Mouse (Mus musculus) liver, embryonic 13.5 days (tissue): ENCODE results near the gene Otud5. TPM values are rescaled to one million over a fixed set of nuclear protein-coding genes. Genes with fewer than 3 reads are reported as not detected.
A peak's percentile ranks its signal among the peaks of the same experiment; 100 is the strongest.
"Not testable (repeated sequence)": the region's sequence is repeated elsewhere in the genome, so short reads cannot be mapped to it uniquely, and the experiment has no call there.

Experiments
- ATAC-seq: fragments of 200-750 bp; cut with Nextera tagmentation; 2 replicates; pipeline ENCODE4 v1.8.0; 2017; ENCODE audit warnings: low read depth, mild to moderate bottlenecking, moderate number of reproducible peaks, moderate library complexity
- DNase-seq: peaks from one replicate; pipeline ENCODE4 v3.0.0; 2022
- H3K27ac ChIP-seq: fragments of 300-500 bp; sonication (generic); 2 replicates; pipeline ENCODE4 v1.5.1; 2015; ENCODE audit warnings: moderate library complexity, mild to moderate bottlenecking, inconsistent platforms
- H3K27me3 ChIP-seq: fragments of 300-500 bp; sonication (generic); 2 replicates; pipeline ENCODE4 v1.6.1; 2015; ENCODE audit warnings: mild to moderate bottlenecking, inconsistent platforms
- H3K36me3 ChIP-seq: fragments of 300-500 bp; sonication (generic); 2 replicates; pipeline ENCODE4 v1.6.1; 2015; ENCODE audit warnings: mild to moderate bottlenecking, inconsistent platforms
- H3K4me1 ChIP-seq: fragments of 300-500 bp; sonication (generic); replicated peaks from 2 replicates; pipeline ENCODE4 v1.6.1; 2015; ENCODE audit warnings: inconsistent platforms
- H3K4me2 ChIP-seq: fragments of 300-500 bp; sonication (generic); 2 replicates; pipeline ENCODE4 v1.6.1; 2015; ENCODE audit warnings: inconsistent platforms, mild to moderate bottlenecking, moderate library complexity
- H3K4me3 ChIP-seq: fragments of 300-500 bp; sonication (generic); replicated peaks from 2 replicates; pipeline ENCODE4 v1.5.1; 2015; ENCODE audit warnings: mild to moderate bottlenecking, inconsistent platforms
- H3K9ac ChIP-seq: fragments of 300-500 bp; sonication (generic); 2 replicates; pipeline ENCODE4 v1.6.1; 2015; ENCODE audit warnings: mild to moderate bottlenecking, inconsistent platforms
- H3K9me3 ChIP-seq: fragments of 300-500 bp; sonication (generic); replicated peaks from 2 replicates; pipeline ENCODE4 v1.6.1; 2016; ENCODE audit warnings: inconsistent platforms
- WGBS: fragments of 180-500 bp; shearing (Covaris S2); methylation state at CpG from one replicate; pipeline ENCODE4 v1.1.7; 2015; ENCODE audit not compliant: insufficient replicate concordance; 5-methylcytosine and 5-hydroxymethylcytosine counted together
- polyA plus RNA-seq: library from polyadenylated mRNA; unstranded; fragments of >200 nt; fragmentation: Nextera tagmentation; extraction: Ambion mirVana; gene quantifications from 2 replicates; pipeline ENCODE4 v1.2.1, GENCODE M21; 2015

The Otud5 gene
- 33.8 and 35.7 TPM in 2 replicates for polyA plus RNA-seq

DNA sequence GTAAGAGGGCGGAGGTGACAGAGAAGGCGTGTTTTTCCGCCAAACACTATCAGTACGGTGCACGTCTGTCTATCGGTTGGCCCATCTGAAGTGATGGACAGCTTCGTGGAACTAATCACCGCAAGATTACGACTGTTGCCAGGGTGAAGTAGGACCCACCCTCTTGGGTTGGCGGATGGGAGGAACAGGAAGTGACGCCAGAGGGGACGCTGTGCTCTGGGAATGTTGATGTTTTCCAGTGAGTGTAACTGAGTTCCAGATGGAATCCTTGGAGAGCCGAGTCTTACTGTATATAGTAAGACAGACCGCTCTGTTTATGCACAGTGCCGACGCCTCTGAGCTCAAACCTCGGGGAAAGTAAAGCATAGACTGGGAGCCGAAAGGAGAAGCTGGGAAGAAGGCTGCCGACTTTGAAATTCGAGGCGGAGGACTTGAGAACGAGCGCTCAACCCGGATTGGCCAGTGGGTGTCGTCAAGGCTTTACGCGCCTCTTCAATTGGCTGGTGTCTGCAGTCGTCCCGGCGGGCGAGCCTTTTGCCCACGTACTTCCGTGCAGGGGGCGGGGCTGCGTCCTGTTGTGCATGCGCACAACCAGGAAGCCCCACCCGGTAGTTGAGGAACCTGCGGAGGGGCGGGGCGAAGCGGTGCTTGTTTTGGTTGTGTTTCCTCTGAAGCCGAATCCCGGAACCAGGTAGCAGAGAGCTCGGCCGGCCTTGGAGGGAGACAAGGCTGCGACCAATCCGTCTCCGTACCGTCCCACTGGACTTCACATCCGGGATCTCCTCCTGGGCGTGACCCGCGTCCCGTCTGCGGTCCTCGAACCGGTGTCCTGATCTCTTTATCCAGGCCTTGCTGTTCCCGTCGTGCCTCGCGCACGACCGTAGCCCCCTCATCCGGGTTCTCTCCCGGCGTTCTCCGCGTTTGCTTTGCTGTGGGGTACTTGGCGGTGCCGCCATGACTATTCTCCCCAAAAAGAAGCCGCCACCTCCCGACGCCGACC, at the start of gene Otud5:
Gene Otud5 (plus strand): TSS at position 202 of the 1,000 bp plus-strand sequence.
- H3K27ac ChIP-seq, result peak within 1 kb of the TSS; percentile 96
- peaks cover 71% of the 10 kb centered on the region for H3K4me1 ChIP-seq
- DNase-seq, result peak; percentile 93
- H3K27me3 ChIP-seq, result no peaks in the 10 kb centered on the region
- peak within 1 kb of the TSS; percentile 72 for H3K4me2 ChIP-seq
- H3K9me3 ChIP-seq, result no peaks in the 10 kb centered on the region
- peak; percentile 88 for ATAC-seq
- peaks cover 20% of the 10 kb centered on the region for H3K36me3 ChIP-seq
- 8% methylated on average over 73 of the region's 74 CpGs for WGBS
- H3K4me3 ChIP-seq, result peak within 1 kb of the TSS; percentile 86
- H3K9ac ChIP-seq, result peak within 1 kb of the TSS; percentile 92

DNA sequence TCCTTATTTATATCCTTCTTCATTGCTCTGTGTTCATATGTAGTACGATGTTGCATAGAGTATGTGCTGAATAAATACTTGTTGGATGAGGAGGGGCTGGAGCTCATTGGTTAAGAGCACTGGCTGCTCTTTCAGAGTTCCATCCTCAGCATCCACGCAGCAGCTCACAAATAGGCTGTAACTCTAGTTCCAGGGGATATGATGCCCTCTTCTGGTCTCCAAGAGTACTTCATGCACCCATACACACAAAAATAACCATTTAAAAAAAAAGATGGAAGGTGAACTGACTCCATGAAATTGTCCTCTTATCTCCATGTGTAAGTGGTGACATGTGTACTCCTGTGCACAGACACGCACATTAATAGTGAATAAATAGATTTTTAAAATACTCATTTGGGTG, 47.8 kb upstream of the Otud5 start:
- no peaks in the 10 kb centered on the region for H3K27me3 ChIP-seq
- H3K9me3 ChIP-seq, result no peaks in the 10 kb centered on the region
- H3K4me1 ChIP-seq, result peaks cover 16% of the 10 kb centered on the region
- DNase-seq, result no peak
- no peak overlapping the region for H3K9ac ChIP-seq
- H3K27ac ChIP-seq, result no peak overlapping the region
- peaks cover 13% of the 10 kb centered on the region for H3K36me3 ChIP-seq
- 38% methylated on average over 3 of the region's 3 CpGs for WGBS
- ATAC-seq, result no peak
- no peak overlapping the region for H3K4me2 ChIP-seq
- no peak overlapping the region for H3K4me3 ChIP-seq

GRCm38 (mm10) chrX:7795016-7795415, 46.1 kb upstream of the Otud5 start:
- no peaks in the 10 kb centered on the region for H3K9me3 ChIP-seq
- H3K4me3 ChIP-seq, result no peak overlapping the region
- H3K27me3 ChIP-seq, result no peaks in the 10 kb centered on the region
- WGBS, result 40% methylated on average over 7 of the region's 7 CpGs
- DNase-seq (no peak), ATAC-seq (no peak)
- H3K36me3 ChIP-seq, result peaks cover 24% of the 10 kb centered on the region
- H3K4me1 ChIP-seq, result peaks cover 16% of the 10 kb centered on the region
- H3K27ac ChIP-seq, result no peak overlapping the region
- no peak overlapping the region for H3K9ac ChIP-seq
- H3K4me2 ChIP-seq, result no peak overlapping the region

GRCm38 (mm10) chrX:7797327-7797726, 43.8 kb upstream of the Otud5 start:
- H3K9ac ChIP-seq, result no peak overlapping the region
- DNase-seq (no peak), ATAC-seq (peak; percentile 65)
- no peak overlapping the region for H3K4me3 ChIP-seq
- 54% methylated on average over 3 of the region's 3 CpGs for WGBS
- no peak overlapping the region for H3K4me2 ChIP-seq
- H3K27ac ChIP-seq, result no peak overlapping the region
- H3K4me1 ChIP-seq, result peaks cover 3% of the 10 kb centered on the region
- H3K36me3 ChIP-seq, result peaks cover 42% of the 10 kb centered on the region
- H3K9me3 ChIP-seq, result no peaks in the 10 kb centered on the region
- H3K27me3 ChIP-seq, result no peaks in the 10 kb centered on the region

GRCm38 (mm10) chrX:7802157-7802556, 39.0 kb upstream of the Otud5 start:
- H3K4me1 ChIP-seq, H3K27me3 ChIP-seq, H3K4me3 ChIP-seq, H3K9me3 ChIP-seq, DNase-seq, H3K4me2 ChIP-seq, ATAC-seq, H3K27ac ChIP-seq, H3K9ac ChIP-seq: not testable (repeated sequence)
- 61% methylated on average over 2 of the region's 2 CpGs for WGBS
- peaks cover 63% of the 10 kb centered on the region for H3K36me3 ChIP-seq

- H3K9ac ChIP-seq, H3K4me1 ChIP-seq, H3K4me2 ChIP-seq, H3K4me3 ChIP-seq, H3K27ac ChIP-seq, H3K9me3 ChIP-seq, H3K27me3 ChIP-seq: not testable (repeated sequence)
- WGBS, result 38% methylated on average over 8 of the region's 8 CpGs
- peaks cover 82% of the 10 kb centered on the region for H3K36me3 ChIP-seq
- 0 out of 2 replicates have a peak, but pooled peaks have one; percentile 41 for ATAC-seq
- DNase-seq, result peak; percentile 22
Measured at GRCm38 (mm10) chrX:7815016-7815415, 26.1 kb upstream of the Otud5 start.

GRCm38 (mm10) chrX:7821865-7822779, 19.0 kb upstream of the Otud5 start, which contains the start of gene Kcnd1:
TSS of gene Kcnd1 (plus strand) at chrX:7822289.
- no peak within 1 kb of the TSS for H3K27ac ChIP-seq
- 12% methylated on average over 24 of the region's 24 CpGs for WGBS
- peak within 1 kb of the TSS; percentile 32 for H3K4me3 ChIP-seq
- peak; percentile 18; the same call in 1 of the 2 replicates for ATAC-seq
- no peaks in the 10 kb centered on the region for H3K27me3 ChIP-seq
- no peaks in the 10 kb centered on the region for H3K9me3 ChIP-seq
- peak within 1 kb of the TSS; percentile 56 for H3K4me2 ChIP-seq
- H3K36me3 ChIP-seq, result peaks cover 27% of the 10 kb centered on the region
- 0 out of 2 replicates have a peak within 1 kb of the TSS, but pooled peaks have one; percentile 22 for H3K9ac ChIP-seq
- no peak for DNase-seq
- H3K4me1 ChIP-seq, result peaks cover 10% of the 10 kb centered on the region

- Histone ChIP-seq H3K27me3 (no peaks in the 10 kb centered on the region), H3K27ac (peak overlapping the region; percentile 96), H3K36me3 (no peaks in the 10 kb centered on the region), H3K4me1 (peaks cover 56% of the 10 kb centered on the region), H3K9ac (peak overlapping the region; percentile 59), H3K4me2 (peak overlapping the region; percentile 50), H3K4me3 (peak overlapping the region; percentile 10; the same call in 1 of the 2 replicates), H3K9me3 (no peaks in the 10 kb centered on the region)
- DNase-seq (peak; percentile 41), ATAC-seq (peak; percentile 74)
- 38% methylated on average over 1 of the region's 1 CpGs for WGBS
Measured at GRCm38 (mm10) chrX:7837146-7837545, 4.0 kb upstream of the Otud5 start.

DNA sequence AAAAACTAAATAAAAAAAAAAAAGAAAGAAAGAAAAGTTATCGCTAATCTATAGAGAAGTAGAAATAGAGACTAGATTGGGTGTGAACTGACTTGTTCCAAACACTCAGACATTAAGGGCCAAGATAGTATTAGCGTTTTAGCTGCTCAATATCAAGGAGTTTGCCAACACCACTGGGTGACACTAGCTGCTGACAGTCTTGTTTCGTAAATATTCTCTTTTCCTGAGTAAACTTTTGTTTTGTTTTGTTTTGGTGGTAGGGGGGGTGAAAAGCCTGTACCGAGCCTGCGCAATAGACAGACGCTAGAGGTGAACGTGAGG, 362 bp upstream of the Otud5 start:
- Histone ChIP-seq H3K27me3 (no peaks in the 10 kb centered on the region), H3K36me3 (peaks cover 20% of the 10 kb centered on the region), H3K9ac (peak overlapping the region; percentile 36; the same call in 1 of the 2 replicates), H3K9me3 (no peaks in the 10 kb centered on the region), H3K4me1 (peaks cover 73% of the 10 kb centered on the region), H3K4me3 (peak overlapping the region; percentile 43), H3K27ac (peak overlapping the region; percentile 86), H3K4me2 (peak overlapping the region; percentile 54)
- 7% methylated on average over 7 of the region's 7 CpGs for WGBS
- ATAC-seq (no peak), DNase-seq (no peak)

- Histone ChIP-seq H3K27me3 (no peaks in the 10 kb centered on the region), H3K4me1 (peaks cover 67% of the 10 kb centered on the region), H3K27ac (peak overlapping the region; percentile 96), H3K4me2 (peak overlapping the region; percentile 72), H3K36me3 (peaks cover 24% of the 10 kb centered on the region), H3K9me3 (no peaks in the 10 kb centered on the region), H3K4me3 (peak overlapping the region; percentile 86), H3K9ac (peak overlapping the region; percentile 92)
- WGBS, result 14% methylated on average over 37 of the region's 42 CpGs
- DNase-seq (peak; percentile 24), ATAC-seq (no peak)
Measured at GRCm38 (mm10) chrX:7842318-7842717, 1.2 kb downstream of the Otud5 start.

DNA sequence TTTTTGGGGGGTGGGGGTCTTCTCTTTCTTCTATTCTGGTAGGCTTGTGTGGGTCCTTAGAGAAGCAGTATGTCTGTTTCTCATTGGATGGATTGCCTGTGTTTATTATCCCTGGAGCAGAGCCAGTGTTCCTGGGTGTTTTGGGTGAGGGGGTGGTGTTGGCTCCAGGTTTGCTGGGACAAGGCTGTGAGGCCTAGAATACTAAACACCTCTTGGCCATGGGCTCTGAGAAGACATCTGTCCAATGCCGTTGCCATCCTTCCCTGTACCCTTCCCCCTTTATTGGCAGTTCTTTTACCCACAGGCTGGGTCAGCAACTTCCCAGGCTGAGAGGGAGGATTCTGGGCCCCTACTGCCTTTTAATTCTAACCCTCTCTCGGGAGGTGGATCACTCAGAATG, 6.7 kb downstream of the Otud5 start:
- Histone ChIP-seq H3K4me2 (no peak overlapping the region), H3K9ac (no peak overlapping the region), H3K4me3 (no peak overlapping the region), H3K9me3 (no peaks in the 10 kb centered on the region), H3K27me3 (no peaks in the 10 kb centered on the region), H3K4me1 (peaks cover 35% of the 10 kb centered on the region), H3K27ac (no peak overlapping the region), H3K36me3 (peaks cover 63% of the 10 kb centered on the region)
- no peak for DNase-seq
- no peak for ATAC-seq
- 69% methylated on average over 2 of the region's 2 CpGs for WGBS
